13 mouse cellular contexts compared by ENCODE assay signal in the genomic region with DNA sequence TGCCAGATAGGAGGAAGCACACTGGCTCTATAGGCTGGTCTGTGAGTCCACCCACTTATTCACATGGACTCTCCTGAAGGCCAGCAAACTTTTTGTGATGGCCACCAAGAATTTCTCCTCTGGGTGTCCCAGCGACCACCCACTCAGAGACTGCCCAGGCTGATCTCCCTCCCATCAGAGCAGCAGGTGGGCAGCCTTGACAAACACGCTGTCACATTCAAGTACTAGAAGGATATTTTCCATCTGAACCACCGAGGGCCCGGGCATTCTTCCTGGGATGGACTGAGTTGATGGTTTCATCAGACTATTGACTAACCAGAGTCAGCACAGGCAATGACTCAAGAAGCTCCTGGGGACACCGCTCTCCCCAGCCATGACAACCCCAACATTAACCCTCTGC.
"Had no signal": no experiment of that assay in that cellular context is flagged by ENCODE, and none has a peak within 500 bp of the region (broad histone marks: within the 10 kb centered on the region; RNA-seq: fewer than 3 reads in every experiment).

No protein-coding gene starts in this region.

- H3K4me3 ChIP-seq: layer of hippocampus, adult 2 months; liver, embryonic 15.5 days; megakaryocyte, embryonic 14.5 days; midbrain, embryonic 15.5 days; neural tube, embryonic 12.5 days had no signal

- H3K36me3 ChIP-seq: liver, embryonic 15.5 days; midbrain, embryonic 15.5 days; neural tube, embryonic 12.5 days had no signal

- ATAC-seq: midbrain, embryonic 15.5 days had no signal

- H3K4me2 ChIP-seq: liver, embryonic 11.5 days; liver, embryonic 15.5 days; midbrain, embryonic 11.5 days; midbrain, embryonic 15.5 days; neural tube, embryonic 12.5 days had no signal

- H3K27ac ChIP-seq: kidney, postnatal 0 days; layer of hippocampus, adult 2 months; liver, embryonic 15.5 days; macrophage; midbrain, embryonic 15.5 days; neural tube, embryonic 12.5 days had no signal

- H3K27me3 ChIP-seq: liver, embryonic 15.5 days had no signal

- DNase-seq: kidney, adult 11 months; kidney, adult 9 months; thymus, adult 2 months; thymus, postnatal 25 days had no signal

- H3K9me3 ChIP-seq: liver, embryonic 15.5 days; midbrain, embryonic 15.5 days; neural tube, embryonic 12.5 days had no signal

- H3K9ac ChIP-seq: liver, embryonic 15.5 days; midbrain, embryonic 15.5 days; neural tube, embryonic 12.5 days had no signal
